In the genomic region with DNA sequence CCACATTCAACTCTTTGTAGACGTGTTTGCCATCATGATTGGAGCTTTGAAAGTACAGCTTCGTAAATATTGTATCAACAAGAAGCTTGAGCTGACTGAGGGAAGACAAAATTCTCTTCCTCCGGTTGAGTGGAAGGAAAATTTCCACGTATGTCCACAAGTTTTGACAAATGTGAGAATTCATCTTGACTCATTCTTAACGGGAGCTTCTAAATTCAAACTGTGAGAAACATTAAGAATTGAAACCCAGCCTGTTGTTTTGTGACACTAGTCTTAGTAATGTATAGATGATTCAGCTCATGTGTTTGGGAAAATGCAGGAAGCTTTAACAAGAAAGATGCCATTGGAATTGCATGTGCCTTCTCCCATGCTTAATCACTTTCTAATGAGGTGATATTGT, we compare ENCODE assay signal across 17 mouse cellular contexts.
"Had no signal": no experiment of that assay in that cellular context is flagged by ENCODE, and none has a peak within 500 bp of the region (broad histone marks: within the 10 kb centered on the region; RNA-seq: fewer than 3 reads in every experiment).

No protein-coding gene starts in this region.

- H3K4me1 ChIP-seq: midbrain, embryonic 10.5 days; midbrain, embryonic 13.5 days; midbrain, embryonic 15.5 days; neural tube, embryonic 13.5 days; neural tube, embryonic 15.5 days had no signal

- H3K27me3 ChIP-seq: midbrain, embryonic 13.5 days; midbrain, embryonic 15.5 days; neural tube, embryonic 13.5 days; neural tube, embryonic 15.5 days had no signal

- H3K4me3 ChIP-seq: midbrain, embryonic 10.5 days; midbrain, embryonic 13.5 days; midbrain, embryonic 15.5 days; myocyte; neural tube, embryonic 13.5 days; neural tube, embryonic 15.5 days had no signal

- DNase-seq: lung, adult 18-20 months; lung, postnatal 10 days; lung, postnatal 4 days; right cerebral cortex, adult 18-20 months; right cerebral cortex, postnatal 25 days; right cerebral cortex, postnatal 4 days; spleen, adult 18-20 months; thymus, adult 18-20 months; thymus, postnatal 14 days; thymus, postnatal 36 days had no signal

- H3K27ac ChIP-seq: liver, embryonic 14.5 days; midbrain, embryonic 10.5 days; midbrain, embryonic 13.5 days; midbrain, embryonic 15.5 days; neural tube, embryonic 13.5 days; neural tube, embryonic 15.5 days had no signal

- ATAC-seq: midbrain, embryonic 13.5 days; midbrain, embryonic 15.5 days had no signal

- H3K9me3 ChIP-seq: midbrain, embryonic 10.5 days; midbrain, embryonic 13.5 days; midbrain, embryonic 15.5 days; neural tube, embryonic 13.5 days; neural tube, embryonic 15.5 days had no signal

- H3K9ac ChIP-seq: liver, embryonic 14.5 days; midbrain, embryonic 13.5 days; midbrain, embryonic 15.5 days; neural tube, embryonic 13.5 days; neural tube, embryonic 15.5 days had no signal

- H3K4me2 ChIP-seq: midbrain, embryonic 13.5 days; midbrain, embryonic 15.5 days; neural tube, embryonic 13.5 days; neural tube, embryonic 15.5 days had no signal

- H3K36me3 ChIP-seq: midbrain, embryonic 10.5 days; midbrain, embryonic 13.5 days; midbrain, embryonic 15.5 days; neural tube, embryonic 13.5 days; neural tube, embryonic 15.5 days had no signal
